Comparison of ENCODE assay signal across 22 mouse cellular contexts in genomic region chr5:148344374-148344773, GRCm38 (mm10). TPM values are rescaled to one million over a fixed set of nuclear protein-coding genes. Genes with fewer than 3 reads are reported as not detected.
DNase-seq lines count a peak whose midpoint lies in the region; ATAC-seq and TF ChIP-seq lines count a peak whose summit lies in the region.
"Had no signal": no experiment of that assay in that cellular context is flagged by ENCODE, and none has a peak within 500 bp of the region (broad histone marks: within the 10 kb centered on the region; RNA-seq: fewer than 3 reads in every experiment).

No protein-coding gene starts in this region.

- H3K79me2 ChIP-seq in heart, adult 2 months (replicated peaks; ENCODE audit: control insufficient read depth, insufficient read depth, low read length), result no peaks in the 10 kb centered on the region

- peaks cover 10% of the 10 kb centered on the region for H3K4me1 ChIP-seq in heart, adult 2 months (ENCODE audit: control insufficient read depth, insufficient read depth, low read length)
- no peaks in the 10 kb centered on the region; the same call in 1 of the 2 replicates for H3K4me1 ChIP-seq in hindbrain, postnatal 0 days (ENCODE audit: insufficient read depth, low read length)
- no peaks in the 10 kb centered on the region for H3K4me1 ChIP-seq in hindbrain, embryonic 11.5 days (replicated peaks; ENCODE audit: control insufficient read depth, insufficient read depth, low read length)
- peaks cover 54% of the 10 kb centered on the region for H3K4me1 ChIP-seq in heart, postnatal 0 days (ENCODE audit: control insufficient read depth, insufficient read depth)

- H3K27ac ChIP-seq in heart, adult 2 months, result peak overlapping the region; percentile 48
- H3K27ac ChIP-seq in hindbrain, postnatal 0 days, result peak overlapping the region; percentile 7; the same call in 1 of the 2 replicates
- H3K27ac ChIP-seq in hindbrain, embryonic 11.5 days (ENCODE audit: low read depth, low read length), result no peak overlapping the region
- H3K27ac ChIP-seq in heart, postnatal 0 days (ENCODE audit: low read depth), result peak overlapping the region; percentile 90
- H3K27ac ChIP-seq: forebrain, embryonic 12.5 days; hindbrain, embryonic 12.5 days; kidney, embryonic 15.5 days; midbrain, embryonic 12.5 days; stomach, embryonic 15.5 days had no signal

- TF ChIP-seq EP300 in heart, adult 2 months (IDR thresholded peaks at IDR 0.05; ENCODE audit: insufficient read depth, low read depth, low read length), result no peak
- no peak for TF ChIP-seq EP300 in heart, postnatal 0 days (IDR thresholded peaks at IDR 0.05; ENCODE audit: low read depth)

- no peaks in the 10 kb centered on the region for H3K36me3 ChIP-seq in heart, adult 2 months (ENCODE audit: control insufficient read depth, insufficient read depth, low read length)
- no peaks in the 10 kb centered on the region for H3K36me3 ChIP-seq in hindbrain, postnatal 0 days (ENCODE audit: insufficient read depth, low read length)
- H3K36me3 ChIP-seq in hindbrain, embryonic 11.5 days (ENCODE audit: control insufficient read depth, insufficient read depth, low read length), result no peaks in the 10 kb centered on the region
- H3K36me3 ChIP-seq in heart, postnatal 0 days (replicated peaks; ENCODE audit: control insufficient read depth, insufficient read depth, low read length), result 0 out of 2 replicates have a peak, but pooled peaks cover 6% of the 10 kb centered on the region
- H3K36me3 ChIP-seq: hindbrain, embryonic 12.5 days; stomach, embryonic 15.5 days had no signal

- intact Hi-C loops in heart, adult 2 months (cut with DNase I), result loop anchor here (5.0 kb wide), 1 partner anchor 53 kb away; the partner anchor contains the start of gene Slc7a1
- intact Hi-C loops in heart, postnatal 14 days (cut with DNase I), result loop anchor here (5.0 kb wide), 1 partner anchor 53 kb away; the partner anchor contains the start of gene Slc7a1

- no peak for DNase-seq in heart, adult 2 months
- no peak for DNase-seq in heart, postnatal 14 days
- no peak for DNase-seq in hindbrain, postnatal 0 days (ENCODE audit: low spot score)
- no peak for DNase-seq in hindbrain, embryonic 11.5 days (ENCODE audit: low spot score)
- peak; percentile 63 for DNase-seq in heart, postnatal 0 days (ENCODE audit: low spot score)
- DNase-seq in liver, result no peak
- no peak for DNase-seq in embryo, embryonic 10.5 days (ENCODE audit: low spot score)
- DNase-seq: adrenal gland, postnatal 14 days; cerebellum, adult 9-10 months; gastrocnemius, postnatal 25 days; kidney, adult 11 months; kidney, postnatal 36 days; layer of hippocampus, postnatal 36 days; lung, adult 2 months had no signal

- WGBS in heart, adult 2 months, result 29% methylated on average over 5 of the region's 5 CpGs
- WGBS in hindbrain, postnatal 0 days, result 66% methylated on average over 5 of the region's 5 CpGs
- 88% methylated on average over 5 of the region's 5 CpGs for WGBS in hindbrain, embryonic 11.5 days
- WGBS in heart, postnatal 0 days, result 21% methylated on average over 5 of the region's 5 CpGs

- ATAC-seq in hindbrain, postnatal 0 days, result no peak
- ATAC-seq in hindbrain, embryonic 11.5 days (ENCODE audit: low FRiP score), result no peak
- ATAC-seq in heart, postnatal 0 days (ENCODE audit: insufficient read depth, low read depth), result no peak
- ATAC-seq: CD4-positive, CD25-positive, alpha-beta regulatory T cell, adult 4 months had no signal

- no peaks in the 10 kb centered on the region for H3K9me3 ChIP-seq in hindbrain, postnatal 0 days (ENCODE audit: low read length)
- no peaks in the 10 kb centered on the region for H3K9me3 ChIP-seq in hindbrain, embryonic 11.5 days (ENCODE audit: control insufficient read depth, low read length)
- H3K9me3 ChIP-seq in heart, postnatal 0 days (replicated peaks; ENCODE audit: control insufficient read depth, low read length), result no peaks in the 10 kb centered on the region
- H3K9me3 ChIP-seq: forebrain, embryonic 12.5 days; hindbrain, embryonic 12.5 days; kidney, embryonic 15.5 days; midbrain, embryonic 12.5 days; stomach, embryonic 15.5 days had no signal

- H3K9ac ChIP-seq in heart, adult 2 months (ENCODE audit: low read depth, low read length), result no peak overlapping the region
- H3K9ac ChIP-seq in hindbrain, postnatal 0 days (replicated peaks; ENCODE audit: low read length), result no peak overlapping the region
- no peak overlapping the region for H3K9ac ChIP-seq in hindbrain, embryonic 11.5 days (ENCODE audit: low read depth, low read length)
- H3K9ac ChIP-seq in heart, postnatal 0 days (replicated peaks; ENCODE audit: low read depth, low read length), result no peak overlapping the region
- H3K9ac ChIP-seq: forebrain, embryonic 12.5 days; hindbrain, embryonic 12.5 days; kidney, embryonic 15.5 days; midbrain, embryonic 12.5 days; stomach, embryonic 15.5 days had no signal

- no peak for TF ChIP-seq POLR2A in heart, adult 2 months (IDR thresholded peaks at IDR 0.05; ENCODE audit: insufficient read depth, low read depth, low read length)

- no peaks in the 10 kb centered on the region for H3K27me3 ChIP-seq in heart, adult 2 months (ENCODE audit: control insufficient read depth, insufficient read depth, low read length)
- no peaks in the 10 kb centered on the region for H3K27me3 ChIP-seq in hindbrain, postnatal 0 days (ENCODE audit: insufficient read depth, low read length)
- no peaks in the 10 kb centered on the region for H3K27me3 ChIP-seq in hindbrain, embryonic 11.5 days (ENCODE audit: control insufficient read depth, insufficient read depth, low read length)
- H3K27me3 ChIP-seq in heart, postnatal 0 days (ENCODE audit: control insufficient read depth, insufficient read depth, low read length), result no peaks in the 10 kb centered on the region
- H3K27me3 ChIP-seq: forebrain, embryonic 12.5 days; hindbrain, embryonic 12.5 days; kidney, embryonic 15.5 days; midbrain, embryonic 12.5 days; stomach, embryonic 15.5 days had no signal

- H3K4me3 ChIP-seq in heart, adult 2 months, result no peak overlapping the region
- no peak overlapping the region for H3K4me3 ChIP-seq in hindbrain, postnatal 0 days (ENCODE audit: low read length)
- no peak overlapping the region for H3K4me3 ChIP-seq in hindbrain, embryonic 11.5 days (ENCODE audit: low read depth, low read length)
- H3K4me3 ChIP-seq in heart, postnatal 0 days (ENCODE audit: low read depth, low read length), result no peak overlapping the region
- H3K4me3 ChIP-seq: erythroblast, embryonic 14.5 days; forebrain, embryonic 12.5 days; hindbrain, embryonic 12.5 days; kidney, embryonic 15.5 days; midbrain, embryonic 12.5 days; stomach, embryonic 15.5 days had no signal

- no peak for TF ChIP-seq CTCF in heart, adult 2 months (IDR thresholded peaks at IDR 0.05)
- TF ChIP-seq CTCF in hindbrain, postnatal 0 days (IDR thresholded peaks at IDR 0.05; ENCODE audit: low read depth), result no peak
- TF ChIP-seq CTCF in heart, postnatal 0 days (IDR thresholded peaks at IDR 0.05; ENCODE audit: low read depth), result no peak

- H3K4me2 ChIP-seq in hindbrain, postnatal 0 days (ENCODE audit: low read depth, low read length), result no peak overlapping the region
- H3K4me2 ChIP-seq in hindbrain, embryonic 11.5 days (replicated peaks; ENCODE audit: low read depth, low read length), result no peak overlapping the region
- no peak overlapping the region for H3K4me2 ChIP-seq in heart, postnatal 0 days (ENCODE audit: low read depth, low read length)
- H3K4me2 ChIP-seq: forebrain, embryonic 12.5 days; hindbrain, embryonic 12.5 days; kidney, embryonic 15.5 days; liver, embryonic 11.5 days; midbrain, embryonic 12.5 days; stomach, embryonic 15.5 days had no signal

RNA-seq across cellular contexts. Expression of gene Slc7a1, which starts 55.3 kb away (rescaled TPM):
- total RNA-seq in heart, adult 2 months (2021), result 10 to 100 TPM; 14.0 to 14.4 TPM
- 10.9 and 18.9 TPM in 2 replicates for polyA plus RNA-seq in heart, adult 2 months (2012; rRNA removed)
- total RNA-seq in heart, postnatal 14 days (2021), result 10 to 100 TPM; 16.2 to 17.7 TPM
- 58.5 and 71.1 TPM in 2 replicates for total RNA-seq in hindbrain, postnatal 0 days (2014; rRNA removed)
- 35.3 and 42.3 TPM in 2 replicates for polyA plus RNA-seq in hindbrain, postnatal 0 days (2015; fragmentation: Nextera tagmentation; extraction: Ambion mirVana)
- 16.9 and 20.9 TPM in 2 replicates for polyA plus RNA-seq in hindbrain, embryonic 11.5 days (2014; fragmentation: Nextera tagmentation; extraction: Ambion mirVana)
- total RNA-seq in heart, postnatal 0 days (2014; rRNA removed; ENCODE audit: low replicate concordance), result 21.0 and 31.0 TPM in 2 replicates
- 7.7 and 13.2 TPM in 2 replicates for polyA plus RNA-seq in heart, postnatal 0 days (2015; fragmentation: Nextera tagmentation; extraction: Ambion mirVana)
